Mouse (Mus musculus): ENCODE results near the gene Ep400. TPM values are rescaled to one million over a fixed set of nuclear protein-coding genes. Genes with fewer than 3 reads are reported as not detected.

Gene Ep400
- polyA plus RNA-seq, 1 experiment from 2014 or later: 45.5 TPM

DNA sequence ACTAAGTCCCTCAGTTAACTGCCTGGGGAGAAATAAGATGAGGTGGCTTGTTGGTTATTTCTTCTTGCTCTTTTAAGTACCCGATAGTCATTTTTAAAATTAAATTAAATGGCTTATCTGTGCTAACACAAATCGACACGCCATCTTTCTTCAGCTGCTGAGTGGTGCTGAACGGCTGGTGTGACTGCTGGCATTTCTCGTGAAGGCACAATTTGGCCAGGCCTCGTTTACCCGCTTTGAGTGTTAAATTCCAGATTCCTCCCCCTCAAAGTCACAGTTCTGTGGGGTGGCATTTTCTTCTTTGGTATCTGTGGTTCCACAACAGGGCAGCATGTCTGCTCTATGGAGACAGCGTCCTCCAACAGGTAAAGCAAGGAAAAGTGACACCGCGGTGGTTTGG lies 143.2 kb downstream of the Ep400 start:
- H3K4me3 ChIP-seq (replicated peaks; ENCODE audit: low read length): no peak overlapping the region
- H3K4me1 ChIP-seq (replicated peaks; ENCODE audit: control insufficient read depth, insufficient read depth, low read length): no peaks in the 10 kb centered on the region
- H3K4me2 ChIP-seq (replicated peaks): no peak overlapping the region
- ATAC-seq (ENCODE audit: low FRiP score) (no peak), DNase-seq (ENCODE audit: low spot score) (no peak)
- no peaks in the 10 kb centered on the region for H3K36me3 ChIP-seq (replicated peaks; ENCODE audit: control insufficient read depth, insufficient read depth)
- H3K9me3 ChIP-seq (ENCODE audit: control insufficient read depth, low read length): no peaks in the 10 kb centered on the region
- H3K27ac ChIP-seq: no peak overlapping the region
- WGBS: 73% methylated on average over 10 of the region's 10 CpGs
- no peaks in the 10 kb centered on the region for H3K27me3 ChIP-seq (ENCODE audit: control insufficient read depth, insufficient read depth, low read length)
- H3K9ac ChIP-seq: no peak overlapping the region

DNA sequence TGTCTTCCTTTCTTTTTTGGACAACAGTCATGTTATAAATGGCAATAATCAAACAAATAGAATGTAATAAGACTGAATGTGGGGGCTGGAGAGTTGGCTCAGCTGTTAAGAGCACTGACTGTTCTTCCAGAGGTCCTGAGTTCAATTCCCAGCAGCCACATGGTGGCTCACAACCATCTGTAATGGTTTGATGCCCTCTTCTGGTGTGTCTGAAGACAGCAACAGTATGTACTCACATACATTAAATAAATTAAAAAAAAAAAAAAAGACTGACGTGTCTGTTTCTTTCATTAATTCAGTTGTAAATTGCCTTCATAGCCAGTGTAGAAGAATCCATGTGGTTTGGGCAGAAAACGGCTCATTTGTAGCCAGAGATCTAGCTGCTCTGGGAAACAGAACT lies 146.2 kb downstream of the Ep400 start:
- Histone ChIP-seq H3K36me3 (replicated peaks; ENCODE audit: control insufficient read depth, insufficient read depth) (peaks cover 7% of the 10 kb centered on the region; the same call in 1 of the 2 replicates), H3K9ac (no peak overlapping the region), H3K27ac (no peak overlapping the region), H3K27me3 (ENCODE audit: control insufficient read depth, insufficient read depth, low read length) (no peaks in the 10 kb centered on the region), H3K4me1 (replicated peaks; ENCODE audit: control insufficient read depth, insufficient read depth, low read length) (no peaks in the 10 kb centered on the region), H3K4me2 (replicated peaks) (no peak overlapping the region), H3K4me3 (replicated peaks; ENCODE audit: low read length) (no peak overlapping the region), H3K9me3 (ENCODE audit: control insufficient read depth, low read length) (no peaks in the 10 kb centered on the region)
- no peak for ATAC-seq (ENCODE audit: low FRiP score)
- 77% methylated on average over 2 of the region's 2 CpGs for WGBS
- DNase-seq (ENCODE audit: low spot score): no peak

DNA sequence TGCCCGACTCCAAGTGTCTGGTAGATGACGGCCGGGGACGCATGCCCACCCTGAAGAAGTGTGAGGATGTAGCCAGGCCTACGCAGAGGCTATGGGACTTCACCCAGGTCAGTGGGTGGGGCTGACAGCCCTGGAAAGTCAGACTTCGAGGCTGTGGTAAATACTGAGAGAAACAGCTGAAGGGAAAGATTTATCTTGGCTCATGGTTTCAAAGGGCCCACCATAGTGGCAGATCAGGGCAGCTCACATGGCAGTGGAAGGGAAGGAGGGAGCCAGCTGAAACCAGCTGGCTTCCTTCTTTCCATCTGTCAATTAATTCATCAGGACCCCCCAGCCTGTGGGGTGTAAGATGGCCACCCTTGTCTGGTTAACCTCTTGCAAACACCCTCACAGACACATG lies 151.3 kb downstream of the Ep400 start:
- WGBS: 90% methylated on average over 6 of the region's 6 CpGs
- no peaks in the 10 kb centered on the region for H3K4me1 ChIP-seq (replicated peaks; ENCODE audit: control insufficient read depth, insufficient read depth, low read length)
- no peaks in the 10 kb centered on the region for H3K27me3 ChIP-seq (ENCODE audit: control insufficient read depth, insufficient read depth, low read length)
- H3K4me3 ChIP-seq (replicated peaks; ENCODE audit: low read length): no peak overlapping the region
- no peaks in the 10 kb centered on the region for H3K9me3 ChIP-seq (ENCODE audit: control insufficient read depth, low read length)
- no peak overlapping the region for H3K9ac ChIP-seq
- H3K36me3 ChIP-seq (replicated peaks; ENCODE audit: control insufficient read depth, insufficient read depth): peaks cover 30% of the 10 kb centered on the region
- H3K27ac ChIP-seq: no peak overlapping the region
- ATAC-seq (ENCODE audit: low FRiP score) (no peak), DNase-seq (ENCODE audit: low spot score) (no peak)
- H3K4me2 ChIP-seq (replicated peaks): no peak overlapping the region

Small RNA genes lying within 50 kb of the gene (microRNA-seq; reads per million reads assigned to microRNA genes)
- 3.2 reads per million, percentile 14 among the genes with 10 or more reads in this experiment for gene Mir7026

Other genes starting within 250 kb of the Ep400 start
- gene Galnt9, start 226.4 kb downstream of the Ep400 start, polyA plus RNA-seq (2014; fragmentation: Nextera tagmentation; extraction: Ambion mirVana): 23.9 and 26.9 TPM in 2 replicates
- 32.8 and 33.9 TPM in 2 replicates for gene Noc4l, start 117.3 kb downstream of the Ep400 start, polyA plus RNA-seq (2014; fragmentation: Nextera tagmentation; extraction: Ambion mirVana)
- gene Ddx51, start 117.3 kb downstream of the Ep400 start, polyA plus RNA-seq (2014; fragmentation: Nextera tagmentation; extraction: Ambion mirVana): 20.4 and 21.4 TPM in 2 replicates
- 9.8 and 11.5 TPM in 2 replicates for gene Pus1, start 9.9 kb upstream of the Ep400 start, polyA plus RNA-seq (2014; fragmentation: Nextera tagmentation; extraction: Ambion mirVana)
- 48.9 and 49.6 TPM in 2 replicates for gene Ulk1, start 39.4 kb upstream of the Ep400 start, polyA plus RNA-seq (2014; fragmentation: Nextera tagmentation; extraction: Ambion mirVana)
- gene Hscb, start 69.1 kb upstream of the Ep400 start, polyA plus RNA-seq (2014; fragmentation: Nextera tagmentation; extraction: Ambion mirVana): 7.8 and 10.3 TPM in 2 replicates
- 5.4 and 5.9 TPM in 2 replicates for gene Chek2, start 69.3 kb upstream of the Ep400 start, polyA plus RNA-seq (2014; fragmentation: Nextera tagmentation; extraction: Ambion mirVana)
- gene Ttc28, start 109.1 kb upstream of the Ep400 start, polyA plus RNA-seq (2014; fragmentation: Nextera tagmentation; extraction: Ambion mirVana): 27.3 and 30.0 TPM in 2 replicates

Measured in hindbrain, embryonic 14.5 days (tissue).